Mouse (Mus musculus): ENCODE data around the gene Smarca1.
A peak's percentile ranks its signal among the peaks of the same experiment; 100 is the strongest.

The Smarca1 gene

GRCm38 (mm10) chrX:47892431-47893024, at the start of gene Smarca1:
Smarca1 (minus strand) TSS chrX:47892974.
- no peak for DNase-seq (ENCODE audit: low read depth, low spot score)

GRCm38 (mm10) chrX:47937740-47938139, 45.0 kb upstream of the Smarca1 start:
- DNase-seq (ENCODE audit: low read depth, low spot score) = peak; percentile 9

- peak; percentile 37 for DNase-seq (ENCODE audit: low read depth, low spot score)
Observed at GRCm38 (mm10) chrX:47936885-47937284, 44.1 kb upstream of the Smarca1 start.

GRCm38 (mm10) chrX:47934352-47934751, 41.6 kb upstream of the Smarca1 start:
- no peak for DNase-seq (ENCODE audit: low read depth, low spot score)

- DNase-seq (ENCODE audit: low read depth, low spot score) = no peak
Observed at GRCm38 (mm10) chrX:47930449-47930848, 37.7 kb upstream of the Smarca1 start.

- no peak for DNase-seq (ENCODE audit: low read depth, low spot score)
Observed at GRCm38 (mm10) chrX:47927981-47928380, 35.2 kb upstream of the Smarca1 start.

- DNase-seq (ENCODE audit: low read depth, low spot score) = no peak
Observed at GRCm38 (mm10) chrX:47920541-47920940, 27.8 kb upstream of the Smarca1 start.

GRCm38 (mm10) chrX:47916831-47917230, 24.1 kb upstream of the Smarca1 start:
- DNase-seq (ENCODE audit: low read depth, low spot score) = no peak

- DNase-seq (ENCODE audit: low read depth, low spot score) = no peak
Observed at GRCm38 (mm10) chrX:47913543-47913938, 20.8 kb upstream of the Smarca1 start.

- DNase-seq (ENCODE audit: low read depth, low spot score) = peak; percentile 33
Observed at GRCm38 (mm10) chrX:47912904-47913542, 20.2 kb upstream of the Smarca1 start.

GRCm38 (mm10) chrX:47912306-47912792, 19.6 kb upstream of the Smarca1 start, which contains the start of gene Ocrl:
Ocrl (plus strand) TSS chrX:47912387.
- peak; percentile 83 for DNase-seq (ENCODE audit: low read depth, low spot score)

GRCm38 (mm10) chrX:47891907-47892430, 805 bp downstream of the Smarca1 start:
- DNase-seq (ENCODE audit: low read depth, low spot score) = peak; percentile 6

- DNase-seq (ENCODE audit: low read depth, low spot score) = peak; percentile 5
Observed at GRCm38 (mm10) chrX:47891243-47891906, 1.4 kb downstream of the Smarca1 start.

GRCm38 (mm10) chrX:47887401-47887800, 5.4 kb downstream of the Smarca1 start:
- no peak for DNase-seq (ENCODE audit: low read depth, low spot score)

GRCm38 (mm10) chrX:47882813-47883212, 10.0 kb downstream of the Smarca1 start:
- no peak for DNase-seq (ENCODE audit: low read depth, low spot score)

- DNase-seq (ENCODE audit: low read depth, low spot score) = no peak
Observed at GRCm38 (mm10) chrX:47880052-47880451, 12.7 kb downstream of the Smarca1 start.

- DNase-seq (ENCODE audit: low read depth, low spot score) = no peak
Observed at GRCm38 (mm10) chrX:47858544-47858943, 34.2 kb downstream of the Smarca1 start.

- no peak for DNase-seq (ENCODE audit: low read depth, low spot score)
Observed at GRCm38 (mm10) chrX:47835835-47836195, 57.0 kb downstream of the Smarca1 start.

- no peak for DNase-seq (ENCODE audit: low read depth, low spot score)
Observed at GRCm38 (mm10) chrX:47835098-47835834, 57.5 kb downstream of the Smarca1 start.

GRCm38 (mm10) chrX:47833431-47833830, 59.3 kb downstream of the Smarca1 start:
- DNase-seq (ENCODE audit: low read depth, low spot score) = no peak

- peak; percentile 1 for DNase-seq (ENCODE audit: low read depth, low spot score)
Observed at GRCm38 (mm10) chrX:47820566-47820965, 72.2 kb downstream of the Smarca1 start.

- DNase-seq (ENCODE audit: low read depth, low spot score) = no peak
Observed at GRCm38 (mm10) chrX:47808717-47809116, 84.1 kb downstream of the Smarca1 start.
